Mouse (Mus musculus) kidney, adult 2 months (tissue): ENCODE measurements around the gene Smarcc1.

Source experiments
- CTCF ChIP-seq: fragments of 200-500 bp; conservative IDR thresholded peaks from 2 replicates; pipeline ENCODE4 v1.5.1; 2011; ENCODE audit warnings: low read depth, mild to moderate bottlenecking, control low read depth, low read length, moderate library complexity, mixed read lengths; ENCODE audit not compliant: insufficient read depth, insufficient read length
- POLR2A ChIP-seq: fragments of 200-500 bp; IDR thresholded peaks from one replicate; pipeline ENCODE4 v1.6.1; 2011; ENCODE audit warnings: low read depth, low read length, control low read depth

GRCm38 (mm10) chr9:110258646-110259045, 141.1 kb downstream of the Smarcc1 start:
- TF ChIP-seq CTCF, result no peak
- TF ChIP-seq POLR2A, result no peak
